Mouse (Mus musculus) lung, adult 18-20 months (tissue): ENCODE data around the gene Adcy2.

ENCODE experiments used
- DNase-seq, 2 experiments: peaks; one replicate each; pipeline ENCODE4 v3.0.0; 2022; ENCODE audit warnings: mixed read lengths in 2 of 2

Adcy2 gene

DNA sequence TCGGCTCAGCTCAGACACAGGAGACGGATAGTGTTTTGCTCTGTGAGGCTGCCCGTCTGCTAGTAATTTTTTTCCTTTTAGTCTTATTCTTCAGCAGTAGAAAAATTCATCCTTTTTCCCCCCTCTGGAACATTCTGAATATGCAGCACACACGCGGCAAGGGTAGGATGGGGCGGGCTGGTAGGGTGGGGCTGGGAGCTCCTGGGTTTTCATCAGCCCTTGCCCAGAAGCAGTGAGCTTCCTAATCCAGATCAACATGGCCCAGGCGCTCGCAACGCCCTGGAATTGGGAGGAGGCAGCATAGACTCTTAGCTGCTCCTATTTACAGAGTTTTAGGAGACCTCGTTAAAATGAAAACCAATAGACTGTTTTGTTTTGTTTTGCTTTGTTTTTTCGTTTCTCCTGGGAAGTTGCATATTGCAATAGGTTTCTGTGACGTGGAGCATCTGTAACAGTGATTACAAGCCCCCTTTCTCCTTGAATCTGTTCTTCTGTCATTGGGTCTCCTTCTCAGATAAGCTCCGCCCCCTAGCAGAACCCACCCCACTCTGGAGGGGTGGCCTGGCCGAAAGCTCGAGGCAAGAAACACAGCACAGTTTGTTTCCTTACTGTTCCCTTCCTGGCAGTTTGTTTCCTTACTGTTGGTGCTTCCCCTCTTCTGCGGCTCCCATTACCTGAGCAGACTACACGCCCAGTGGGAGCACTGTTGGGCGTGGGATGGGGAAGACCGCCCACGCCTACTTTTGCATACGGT is 391.5 kb downstream of the Adcy2 start:
- DNase-seq = peak in 1 of 2 experiments; percentile 7

GRCm38 (mm10) chr13:68605689-68606126 is 393.6 kb downstream of the Adcy2 start:
- DNase-seq = peak; percentile 70 to 76

DNA sequence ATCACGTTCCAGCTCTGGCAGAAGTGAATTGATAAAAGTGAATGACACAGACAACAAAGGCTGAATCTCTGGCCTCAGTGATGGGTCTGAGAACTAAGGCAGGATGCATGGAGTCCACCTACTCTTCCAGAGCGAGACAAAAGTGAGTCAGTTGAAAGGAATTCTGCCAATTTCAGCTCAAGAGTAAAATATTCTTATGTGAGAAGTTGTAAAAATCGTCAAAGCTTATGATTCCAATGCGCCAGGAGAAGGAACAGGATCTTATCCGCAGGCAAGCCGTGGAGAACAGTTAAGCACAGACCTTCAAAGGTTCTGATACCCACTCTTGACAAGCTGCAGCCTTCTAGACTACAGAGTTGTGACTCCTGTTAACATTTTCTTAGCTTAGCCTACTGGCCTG is 396.3 kb downstream of the Adcy2 start:
- DNase-seq = no peak

- DNase-seq = no peak
These were observed 398.2 kb downstream of the Adcy2 start for GRCm38 (mm10) chr13:68601184-68601583.

DNA sequence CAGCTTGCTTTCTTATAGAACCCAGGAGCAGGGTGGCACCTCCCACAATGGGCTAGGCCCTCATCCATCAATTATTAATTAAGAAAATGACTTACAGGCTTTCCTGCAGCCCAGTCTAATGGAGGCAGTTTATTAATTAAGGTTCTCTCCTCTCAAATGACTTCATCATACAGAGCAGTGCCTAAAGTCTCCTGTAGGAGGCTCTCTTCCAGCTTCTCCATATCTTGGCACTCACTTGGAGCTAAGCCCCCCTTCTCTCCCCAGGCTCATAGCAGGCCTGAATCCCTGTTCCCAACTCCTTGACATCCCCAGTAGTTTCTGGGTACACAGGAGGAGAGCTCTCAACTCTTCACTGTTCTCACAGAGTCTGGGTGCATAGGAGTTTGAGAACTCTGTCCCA is 400.4 kb downstream of the Adcy2 start:
- no peak for DNase-seq

- peak; percentile 27 to 53 for DNase-seq
These were observed 401.7 kb downstream of the Adcy2 start for GRCm38 (mm10) chr13:68597667-68598066.

DNA sequence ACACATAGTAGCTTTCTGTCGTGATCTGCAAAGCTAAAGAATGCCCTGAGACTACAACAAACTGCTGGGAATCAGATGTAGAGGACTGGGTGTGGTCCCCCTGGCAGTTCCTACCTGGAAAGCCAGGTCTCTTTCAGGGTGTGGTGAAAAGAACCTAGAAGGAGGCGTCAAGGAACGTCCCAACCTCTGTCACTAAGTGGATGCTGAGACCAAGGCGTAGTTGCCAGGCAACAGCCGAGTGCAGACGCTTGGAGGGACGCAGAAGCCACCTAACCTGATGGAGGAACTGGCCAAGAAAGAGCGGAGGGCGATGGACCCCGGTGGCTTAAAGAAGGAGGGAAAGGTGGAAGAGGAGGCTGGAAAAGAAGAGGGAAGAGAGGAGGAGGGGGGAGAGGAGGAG is 402.1 kb downstream of the Adcy2 start, which contains the start of gene 1700001L19Rik:
1700001L19Rik (plus strand) TSS at position 223 of the 400 bp plus-strand sequence.
- peak in 1 of 2 experiments; percentile 23 for DNase-seq

DNA sequence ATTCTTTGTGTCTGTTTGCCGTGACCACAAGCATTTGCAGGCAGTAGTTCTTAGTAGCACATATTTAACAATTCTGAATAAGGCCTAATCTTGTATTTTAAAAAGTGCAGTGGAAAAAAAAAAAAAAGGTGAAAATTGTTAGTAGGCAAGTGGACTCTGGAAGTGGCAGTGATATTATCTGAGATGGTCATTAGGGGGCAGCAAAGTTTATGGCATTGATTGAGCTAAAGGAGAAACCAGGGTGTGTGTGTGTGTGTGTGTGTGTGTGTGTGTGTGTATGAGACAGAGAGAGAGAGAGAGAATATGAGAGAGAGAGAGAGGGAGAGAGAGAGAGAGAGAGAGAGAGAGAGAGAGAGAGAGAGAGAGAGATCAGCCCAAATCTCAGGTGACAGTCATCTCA is 405.5 kb downstream of the Adcy2 start:
- DNase-seq = no peak

DNA sequence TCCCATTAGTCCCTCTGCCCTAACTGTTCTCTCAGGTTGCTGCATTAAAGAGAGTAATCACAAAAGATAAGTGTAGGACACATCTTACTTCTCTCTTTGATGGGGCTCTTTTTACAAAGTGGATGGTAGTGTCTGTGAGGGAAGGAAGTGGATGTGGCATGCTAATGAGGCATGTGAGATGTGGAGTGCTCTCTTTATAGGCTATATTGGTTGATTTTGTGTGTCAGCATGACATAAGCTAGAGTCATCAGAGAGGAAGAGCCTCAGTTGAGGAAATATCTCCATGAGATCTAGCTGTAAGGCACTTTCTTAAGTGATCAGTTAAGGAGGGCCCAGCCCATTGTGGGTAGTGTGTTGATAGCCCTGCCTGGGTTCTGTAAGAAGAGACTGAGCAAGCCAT is 411.0 kb downstream of the Adcy2 start:
- DNase-seq = no peak

DNA sequence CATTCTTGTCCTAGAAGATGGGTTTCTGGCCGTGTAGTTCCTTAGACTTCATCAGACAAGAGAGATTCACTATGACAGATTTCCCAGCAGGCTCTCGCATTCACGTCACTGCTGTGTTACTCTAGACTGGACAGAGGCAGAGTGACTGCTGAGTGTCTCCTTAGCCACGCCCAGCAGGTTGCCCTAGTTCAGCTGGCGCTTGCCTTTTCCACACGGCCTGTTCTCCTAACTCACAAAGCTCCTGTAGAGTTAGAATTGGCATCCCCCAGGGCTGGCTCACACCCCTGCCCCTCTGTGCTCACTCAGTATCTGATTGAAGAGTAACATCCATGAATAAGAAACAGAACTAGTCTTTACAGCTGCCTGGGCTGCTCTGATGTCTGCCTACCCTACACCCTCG is 413.9 kb downstream of the Adcy2 start:
- no peak for DNase-seq

- DNase-seq = no peak
These were observed 415.4 kb downstream of the Adcy2 start for GRCm38 (mm10) chr13:68583961-68584360.

- peak in 1 of 2 experiments; percentile 5 for DNase-seq
These were observed 416.9 kb downstream of the Adcy2 start for GRCm38 (mm10) chr13:68582517-68582780.

- DNase-seq = peak; percentile 97 to 98
These were observed 417.4 kb downstream of the Adcy2 start, which contains the start of the genes Mtrr and Fastkd3 for GRCm38 (mm10) chr13:68581747-68582516. TSS of gene Mtrr (minus strand) at chr13:68582149. TSS of gene Fastkd3 (plus strand) at chr13:68582234.

DNA sequence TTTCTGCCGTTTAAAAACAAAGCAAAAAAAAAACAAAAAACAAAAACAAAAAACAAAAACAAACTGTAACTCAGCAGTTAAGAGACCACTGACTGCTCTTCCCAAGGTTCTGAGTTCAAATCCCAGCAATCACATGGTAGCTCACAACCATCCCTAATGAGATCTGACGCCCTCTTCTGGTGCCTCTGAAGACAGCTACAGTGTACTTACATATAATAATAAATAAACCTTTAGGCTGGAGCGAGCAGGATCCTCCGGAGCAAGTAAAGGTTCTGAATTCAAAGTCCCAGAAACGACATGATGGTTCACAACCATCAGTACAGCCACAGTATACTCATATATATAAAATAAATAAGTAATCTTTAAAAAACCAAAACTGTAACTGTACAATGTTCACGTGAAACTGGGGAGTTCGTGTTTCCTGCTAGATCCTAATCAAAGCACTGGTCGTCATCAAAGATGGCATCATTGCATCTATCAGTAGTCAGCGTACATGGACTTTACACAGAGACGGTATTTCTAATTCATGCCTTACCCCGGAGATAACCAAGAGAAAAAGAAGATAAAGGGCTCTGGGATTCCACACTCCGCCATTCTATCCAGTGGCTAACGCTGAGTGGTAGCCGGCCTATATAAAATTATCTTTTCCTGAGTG is 418.1 kb downstream of the Adcy2 start:
- DNase-seq = no peak

DNA sequence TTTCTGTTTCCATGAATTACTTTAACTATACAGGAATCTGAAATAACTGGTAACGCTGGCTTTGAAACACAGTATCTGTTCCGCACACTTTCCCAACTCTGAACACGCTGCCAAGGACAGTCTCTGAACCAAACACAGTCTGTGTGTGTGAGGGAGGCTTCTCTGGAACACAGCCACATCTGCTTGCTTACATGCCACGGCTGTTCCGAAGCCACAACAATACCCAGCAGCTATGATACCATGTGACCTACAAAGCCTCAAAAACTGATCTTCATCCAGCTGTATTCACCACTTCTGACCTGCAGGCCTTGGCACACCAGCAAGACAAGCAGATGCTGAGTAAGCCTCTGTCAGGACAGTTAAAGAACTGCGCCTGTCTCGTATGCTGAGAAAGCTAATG is 421.4 kb downstream of the Adcy2 start:
- DNase-seq = peak; percentile 22 to 52

DNA sequence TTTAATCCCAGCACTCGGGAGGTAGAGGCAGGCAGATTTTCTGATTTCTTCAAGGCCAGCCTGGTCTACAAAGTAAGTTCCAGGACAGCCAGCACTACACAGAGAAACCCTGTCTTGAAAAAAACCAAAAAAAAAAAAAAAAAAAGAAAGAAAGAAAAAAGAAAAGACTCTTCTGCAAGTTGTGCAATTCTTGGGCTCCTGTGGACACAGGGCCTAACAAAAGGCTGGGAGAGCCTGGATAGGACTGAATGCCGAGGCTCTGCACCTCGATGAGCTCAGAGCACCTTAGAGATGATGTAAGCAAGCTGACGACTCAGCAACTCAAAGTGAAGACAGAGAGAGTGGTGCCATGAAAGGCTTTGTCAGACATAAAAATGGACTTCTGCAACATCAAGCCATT is 424.9 kb downstream of the Adcy2 start:
- DNase-seq = no peak

DNA sequence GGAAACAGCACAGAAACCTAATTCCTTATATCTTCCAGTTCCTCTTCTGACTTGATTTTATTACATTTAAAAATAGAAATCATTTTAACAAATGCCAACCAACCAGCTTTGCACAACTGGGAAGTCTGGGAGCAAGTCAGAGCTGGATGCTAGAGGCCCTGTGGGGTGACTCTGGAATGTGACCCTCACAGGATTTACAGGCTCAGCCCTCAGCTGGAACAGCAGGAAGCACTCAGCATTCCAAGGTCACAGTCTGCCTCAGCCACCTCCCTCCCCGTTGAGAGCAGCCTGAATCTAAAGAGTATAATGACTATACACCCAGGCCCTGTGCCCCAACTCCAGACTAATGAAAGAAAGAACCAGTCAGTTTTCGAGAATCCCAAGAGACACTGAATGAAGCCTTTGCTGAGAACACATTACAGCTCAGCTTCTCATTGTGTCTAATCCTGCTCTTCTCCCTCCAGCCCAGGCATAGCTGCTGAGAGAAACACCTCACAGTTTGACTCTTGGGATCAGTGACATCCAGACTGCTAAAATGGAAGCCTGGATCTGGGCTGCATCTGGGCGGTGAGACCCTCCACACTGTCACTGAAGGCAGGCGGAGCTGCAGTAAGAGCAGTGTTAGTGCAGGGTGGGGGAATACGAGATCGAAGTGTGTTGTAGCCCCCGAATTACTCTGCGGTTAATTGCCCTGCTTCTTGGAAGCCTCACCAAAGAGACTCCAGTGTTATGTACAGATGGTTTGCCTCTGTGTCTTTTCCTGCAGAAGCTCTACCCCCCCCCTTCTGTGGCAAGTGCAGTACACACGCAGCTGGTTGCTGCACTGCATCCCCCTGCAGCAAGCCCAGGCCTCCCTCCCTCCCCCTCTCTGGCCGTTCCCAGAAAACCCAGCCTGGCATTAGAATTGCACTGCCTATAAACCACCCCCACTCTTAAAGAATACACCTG is 426.1 kb downstream of the Adcy2 start:
- peak; percentile 16 to 28 for DNase-seq

DNA sequence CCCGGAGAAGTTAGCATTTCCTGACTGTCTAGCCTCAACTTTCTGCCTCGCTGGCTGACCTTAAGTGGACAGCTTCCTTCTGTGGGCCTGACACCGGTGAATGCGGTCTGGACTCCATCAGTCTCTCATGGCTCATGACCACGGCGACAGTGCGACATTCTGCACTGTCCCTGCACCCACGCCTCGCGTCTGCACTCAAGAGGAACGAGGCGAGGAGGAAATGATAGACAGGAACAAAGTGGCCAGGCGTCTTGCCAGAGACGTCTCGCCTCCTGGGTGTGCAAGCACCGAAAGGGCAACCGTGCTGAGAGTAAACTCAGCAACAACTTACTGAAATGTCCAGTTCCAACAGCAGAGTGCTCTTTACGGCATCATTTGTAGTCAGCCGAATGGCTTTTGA is 427.1 kb downstream of the Adcy2 start:
- no peak for DNase-seq
